Mouse (Mus musculus): ENCODE results near the gene Limk2.

Limk2 gene

GRCm38 (mm10) chr11:3408997-3409732 is at the start of gene Limk2:
Gene Limk2, minus strand, starts transcription at chr11:3409189.
- peak; percentile 92 for DNase-seq (ENCODE audit: low spot score)

GRCm38 (mm10) chr11:3458428-3459104 is 49.6 kb upstream of the Limk2 start:
- DNase-seq (ENCODE audit: low spot score): no peak

- peak; percentile 47 for DNase-seq (ENCODE audit: low spot score)
These were observed 47.4 kb upstream of the Limk2 start for GRCm38 (mm10) chr11:3456354-3456753.

GRCm38 (mm10) chr11:3454506-3454905 is 45.5 kb upstream of the Limk2 start:
- DNase-seq (ENCODE audit: low spot score): no peak

GRCm38 (mm10) chr11:3453467-3453866 is 44.5 kb upstream of the Limk2 start:
- DNase-seq (ENCODE audit: low spot score): no peak

- no peak for DNase-seq (ENCODE audit: low spot score)
These were observed 43.8 kb upstream of the Limk2 start for GRCm38 (mm10) chr11:3452769-3453168.

GRCm38 (mm10) chr11:3452167-3452639 is 43.2 kb upstream of the Limk2 start, which contains the start of gene Rnf185:
Gene Rnf185, minus strand, starts transcription at chr11:3452363.
- DNase-seq (ENCODE audit: low spot score): peak; percentile 86

- no peak for DNase-seq (ENCODE audit: low spot score)
These were observed 42.7 kb upstream of the Limk2 start for GRCm38 (mm10) chr11:3451701-3452163.

GRCm38 (mm10) chr11:3444875-3445274 is 35.9 kb upstream of the Limk2 start:
- no peak for DNase-seq (ENCODE audit: low spot score)

GRCm38 (mm10) chr11:3443091-3443490 is 34.1 kb upstream of the Limk2 start:
- DNase-seq (ENCODE audit: low spot score): no peak

GRCm38 (mm10) chr11:3442677-3443076 is 33.7 kb upstream of the Limk2 start:
- no peak for DNase-seq (ENCODE audit: low spot score)

- no peak for DNase-seq (ENCODE audit: low spot score)
These were observed 32.9 kb upstream of the Limk2 start for GRCm38 (mm10) chr11:3441696-3442443.

GRCm38 (mm10) chr11:3437621-3438020 is 28.6 kb upstream of the Limk2 start:
- no peak for DNase-seq (ENCODE audit: low spot score)

- DNase-seq (ENCODE audit: low spot score): no peak
These were observed 24.8 kb upstream of the Limk2 start for GRCm38 (mm10) chr11:3433809-3434208.

GRCm38 (mm10) chr11:3431976-3432603 is 23.1 kb upstream of the Limk2 start:
- no peak for DNase-seq (ENCODE audit: low spot score)

- no peak for DNase-seq (ENCODE audit: low spot score)
These were observed 22.5 kb upstream of the Limk2 start for GRCm38 (mm10) chr11:3431515-3431914.

- no peak for DNase-seq (ENCODE audit: low spot score)
These were observed 19.6 kb upstream of the Limk2 start for GRCm38 (mm10) chr11:3428632-3429031.

- no peak for DNase-seq (ENCODE audit: low spot score)
These were observed 18.8 kb upstream of the Limk2 start for GRCm38 (mm10) chr11:3427697-3428230.

- no peak for DNase-seq (ENCODE audit: low spot score)
These were observed 13.3 kb upstream of the Limk2 start for GRCm38 (mm10) chr11:3422242-3422641.

GRCm38 (mm10) chr11:3418741-3419140 is 9.8 kb upstream of the Limk2 start:
- no peak for DNase-seq (ENCODE audit: low spot score)

GRCm38 (mm10) chr11:3417795-3418194 is 8.8 kb upstream of the Limk2 start:
- DNase-seq (ENCODE audit: low spot score): no peak

GRCm38 (mm10) chr11:3416399-3416798 is 7.4 kb upstream of the Limk2 start:
- DNase-seq (ENCODE audit: low spot score): no peak

Measured in urinary bladder, postnatal 25 days (tissue).